Mouse (Mus musculus) ES-E14 (cell line): ENCODE results near the gene Foxo3. TPM values are rescaled to one million over a fixed set of nuclear protein-coding genes. Genes with fewer than 3 reads are reported as not detected.

ENCODE experiments used
- DNase-seq: peaks from one replicate; pipeline ENCODE4 v3.0.0-alpha.2; 2013; ENCODE audit warnings: low read depth, low spot score
- H3K27ac ChIP-seq: 2 replicates; pipeline ENCODE4 v1.5.1; 2012; ENCODE audit warnings: low read depth, mild to moderate bottlenecking, low read length, moderate library complexity, mixed read lengths; ENCODE audit not compliant: poor library complexity, insufficient read depth, severe bottlenecking
- H3K36me3 ChIP-seq: 2 replicates; pipeline ENCODE4 v1.6.1; 2012; ENCODE audit warnings: mild to moderate bottlenecking, low read length, moderate library complexity, mixed read lengths; ENCODE audit not compliant: control insufficient read depth, poor library complexity, insufficient read depth, severe bottlenecking
- H3K4me1 ChIP-seq, 2 experiments: fragments of 150-350 bp in 1 of 2; sonication (generic) in 1 of 2; 2 replicates each; pipeline ENCODE4 v1.6.1; 2012; ENCODE audit warnings: low read length in 2 of 2, mild to moderate bottlenecking in 1 of 2, mixed read lengths in 1 of 2; ENCODE audit not compliant: control insufficient read depth in 2 of 2, insufficient read depth in 2 of 2, poor library complexity in 1 of 2
- H3K4me3 ChIP-seq, 2 experiments: fragments of 150-350 bp in 1 of 2; sonication (generic) in 1 of 2; 2 replicates each; pipeline ENCODE4 v1.5.1; 2012; ENCODE audit warnings: low read length in 2 of 2, low read depth in 1 of 2, mild to moderate bottlenecking in 1 of 2, mixed read lengths in 1 of 2; ENCODE audit not compliant: insufficient read depth in 1 of 2, poor library complexity in 1 of 2, severe bottlenecking in 1 of 2
- H3K9ac ChIP-seq: 2 replicates; pipeline ENCODE4 v1.6.1; 2012; ENCODE audit warnings: low read depth, mild to moderate bottlenecking, low read length, mixed read lengths; ENCODE audit not compliant: poor library complexity, insufficient read depth, severe bottlenecking
- H3K9me3 ChIP-seq: fragments of 150-350 bp; sonication (generic); 2 replicates; pipeline ENCODE4 v1.6.1; 2012; ENCODE audit warnings: low read depth, mild to moderate bottlenecking, low read length; ENCODE audit not compliant: control insufficient read depth, insufficient read depth
- CHD2 ChIP-seq: IDR thresholded peaks from 2 replicates; pipeline ENCODE4 v1.6.1; 2014; ENCODE audit warnings: mild to moderate bottlenecking, low read depth, low read length, inconsistent platforms
- HCFC1 ChIP-seq: IDR thresholded peaks from 2 replicates; pipeline ENCODE4 v1.6.1; 2012; ENCODE audit warnings: low read length, inconsistent platforms, borderline replicate concordance; ENCODE audit not compliant: insufficient read depth
- MAFK ChIP-seq: IDR thresholded peaks from 2 replicates; pipeline ENCODE4 v1.6.1; 2014; ENCODE audit warnings: mild to moderate bottlenecking, low read depth, low read length, inconsistent platforms; ENCODE audit not compliant: insufficient read depth
- ZC3H11A ChIP-seq: IDR thresholded peaks from 2 replicates; pipeline ENCODE4 v1.6.1; 2012; ENCODE audit warnings: low read depth, mild to moderate bottlenecking, inconsistent platforms, low read length, borderline replicate concordance
- ZNF384 ChIP-seq: IDR thresholded peaks from 2 replicates; pipeline ENCODE4 v1.6.1; 2012; ENCODE audit warnings: low read depth, low read length, inconsistent platforms
- in situ Hi-C, 2 experiments: fragments of 600-800 bp; cut with MboI; formaldehyde crosslinking; loops; one replicate each; pipeline ENCODE4 v1.15.1; 2025; ENCODE audit warnings: low sequenced_read_pairs in 2 of 2, inconsistent platforms in 1 of 2; ENCODE audit not compliant: unreplicated experiment in 2 of 2
- total RNA-seq: library from RNA; depleted of rRNA; stranded (reverse); fragments of 300-350 nt; gene quantifications from 2 replicates; pipeline ENCODE4 v1.2.3, GENCODE M21; 2012; rRNA removed

The Foxo3 gene
- total RNA-seq, 1 experiment: 20.7 TPM

DNA sequence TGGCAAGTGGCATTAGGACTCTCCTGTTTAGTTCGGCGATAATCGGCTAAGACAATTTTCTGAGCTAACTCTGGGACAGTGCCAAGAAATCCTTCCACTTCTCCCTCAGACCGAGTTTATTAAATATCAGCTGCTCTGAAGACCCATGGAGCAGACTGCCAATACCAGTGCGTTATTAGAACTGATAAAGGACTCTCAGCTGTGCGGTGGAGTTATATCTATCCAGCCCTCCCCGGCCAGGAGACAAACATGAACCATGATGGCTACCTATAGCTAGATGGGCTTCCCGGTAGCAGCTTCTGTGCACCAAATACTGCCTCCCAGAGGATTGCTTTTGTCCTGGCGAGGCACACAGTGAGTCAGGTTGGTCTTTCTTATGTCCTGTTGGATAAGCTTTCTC is 134.5 kb downstream of the Foxo3 start:
- no peak for DNase-seq
- Histone ChIP-seq H3K4me3 (no peak overlapping the region), H3K27ac (no peak overlapping the region), H3K4me1 (0 out of 4 replicates have a peak, but pooled peaks cover 3 to 4% of the 10 kb centered on the region in 2 experiments), H3K9ac (no peak overlapping the region), H3K9me3 (no peaks in the 10 kb centered on the region), H3K36me3 (no peaks in the 10 kb centered on the region)
- in situ Hi-C loops: no loop called here
- no peak for TF ChIP-seq CHD2
- TF ChIP-seq ZC3H11A: no peak
- no peak for TF ChIP-seq HCFC1
- TF ChIP-seq MAFK: no peak
- no peak for TF ChIP-seq ZNF384

DNA sequence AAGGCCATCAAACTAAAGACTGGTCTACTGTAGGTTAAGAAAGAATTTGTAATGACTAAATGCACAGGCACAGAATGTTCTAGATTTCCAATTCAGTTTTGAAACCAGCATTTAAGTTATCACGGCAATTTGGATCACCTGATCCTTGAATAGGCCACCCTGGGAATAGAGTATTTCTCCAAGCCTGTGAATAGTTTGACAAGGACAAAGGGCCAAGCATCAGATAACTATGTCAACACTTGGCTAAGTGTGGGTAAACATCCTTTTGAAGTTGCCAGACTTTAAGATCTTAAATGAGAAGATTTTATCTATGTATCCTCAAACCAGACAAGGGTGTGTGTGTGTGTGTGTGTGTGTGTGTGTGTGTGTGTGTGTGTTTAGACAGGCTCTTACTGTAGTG is 136.8 kb downstream of the Foxo3 start:
- TF ChIP-seq HCFC1 (no peak), MAFK (no peak)
- no peak overlapping the region for H3K4me3 ChIP-seq
- no peak for DNase-seq
- peaks cover 3 to 5% of the 10 kb centered on the region in 2 experiments; a peak in 1 of 4 replicates for H3K4me1 ChIP-seq
- in situ Hi-C loops: no loop called here
- no peak overlapping the region for H3K9ac ChIP-seq
- no peak overlapping the region for H3K27ac ChIP-seq
- H3K36me3 ChIP-seq: no peaks in the 10 kb centered on the region
- H3K9me3 ChIP-seq: no peaks in the 10 kb centered on the region

DNA sequence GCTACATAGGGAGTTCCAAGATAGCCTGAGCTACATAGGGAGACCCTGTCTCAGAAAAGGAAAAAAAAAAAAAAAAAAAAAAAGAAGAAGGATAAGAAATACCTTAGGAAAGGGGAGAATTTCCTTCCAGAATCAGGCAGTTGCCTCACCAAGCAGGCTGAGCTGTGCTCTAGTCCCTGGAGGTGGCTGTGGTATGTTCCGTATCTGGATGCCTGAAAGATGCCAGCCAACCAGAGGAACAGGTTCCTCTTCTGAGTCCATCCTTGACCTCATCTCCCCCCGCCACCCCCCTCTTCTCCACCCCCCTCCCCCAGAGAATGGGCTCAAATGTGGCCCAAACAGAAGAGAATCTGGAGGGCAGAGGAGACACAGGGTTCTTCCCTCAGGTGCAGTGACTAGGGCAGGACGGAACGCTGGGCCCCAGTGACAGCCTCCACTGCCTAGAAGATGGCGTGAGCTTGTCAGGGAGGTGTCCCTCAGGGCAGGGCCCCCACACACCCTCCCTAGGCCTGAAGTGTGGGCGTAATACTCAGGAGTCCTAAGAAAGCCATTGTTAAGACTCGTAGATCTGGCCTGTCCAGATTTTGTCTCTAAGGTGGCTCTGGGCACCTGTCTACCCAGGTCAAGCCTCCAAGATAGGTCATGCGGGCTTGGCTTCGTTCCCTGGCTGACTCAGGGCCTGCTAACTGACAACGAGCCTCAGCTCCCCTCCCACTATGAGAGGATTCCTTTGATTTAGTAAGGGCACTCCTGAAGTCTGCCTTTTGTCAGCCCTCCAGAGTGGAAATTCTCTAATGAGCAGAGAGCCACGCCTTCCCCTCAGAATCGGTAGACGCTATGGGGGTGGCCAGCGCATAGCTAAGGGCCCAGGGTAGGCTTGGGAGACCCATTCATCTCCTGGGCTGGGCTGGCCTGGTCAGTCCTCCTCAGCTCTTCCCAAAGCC is 141.5 kb downstream of the Foxo3 start:
- H3K9me3 ChIP-seq: no peaks in the 10 kb centered on the region
- TF ChIP-seq ZC3H11A (no peak), ZNF384 (no peak), CHD2 (no peak), MAFK (no peak), HCFC1 (no peak)
- in situ Hi-C loops: no loop called here
- no peak overlapping the region for H3K4me3 ChIP-seq
- no peaks in the 10 kb centered on the region for H3K36me3 ChIP-seq
- no peak for DNase-seq
- H3K27ac ChIP-seq: no peak overlapping the region
- H3K4me1 ChIP-seq: peaks cover 0 to 14% of the 10 kb centered on the region in 2 experiments; a peak in 2 of 4 replicates
- H3K9ac ChIP-seq: no peak overlapping the region

Other genes with a start within 250 kb of the Foxo3 start
- gene Afg1l, start 201.8 kb upstream of the Foxo3 start, total RNA-seq: 7.7 and 8.6 TPM in 2 replicates
- 57.7 and 82.9 TPM in 2 replicates for gene Snx3, start 225.3 kb upstream of the Foxo3 start, total RNA-seq